Mouse (Mus musculus) hindbrain, embryonic 16.5 days (tissue): ENCODE data around the gene Fbh1. TPM values are rescaled to one million over a fixed set of nuclear protein-coding genes. Genes with fewer than 3 reads are reported as not detected.

ENCODE experiments used
- polyA plus RNA-seq: library from polyadenylated mRNA; unstranded; fragments of >200 nt; fragmentation: Nextera tagmentation; extraction: Ambion mirVana; gene quantifications from 2 replicates; pipeline ENCODE4 v1.2.1, GENCODE M21; 2015

Fbh1 gene
- polyA plus RNA-seq, 1 experiment from 2014 or later, result 124 TPM

Other genes starting within 250 kb of the Fbh1 start
- gene Pfkfb3, start 223.5 kb downstream of the Fbh1 start, polyA plus RNA-seq, result 28.5 and 33.9 TPM in 2 replicates
- gene Rbm17, start 173.4 kb downstream of the Fbh1 start, polyA plus RNA-seq, result 120 and 125 TPM in 2 replicates
- gene Gm17490, start 151.3 kb downstream of the Fbh1 start, polyA plus RNA-seq, result not detected in 2 replicates
- 0.08 TPM in 1 of 2 replicates, not detected in the other for gene Il2ra, start 134.8 kb downstream of the Fbh1 start, polyA plus RNA-seq
- gene Il15ra, start 72.3 kb downstream of the Fbh1 start, polyA plus RNA-seq, result 1.2 TPM in 2 replicates
- gene Ankrd16, start 294 bp upstream of the Fbh1 start, polyA plus RNA-seq, result 38.3 and 46.4 TPM in 2 replicates